Mouse (Mus musculus): ENCODE data around the gene Pym1. TPM values are rescaled to one million over a fixed set of nuclear protein-coding genes. Genes with fewer than 3 reads are reported as not detected.

Gene Pym1
- 43.5 and 48.1 TPM in 2 replicates for polyA plus RNA-seq (2014; fragmentation: Nextera tagmentation; extraction: Ambion mirVana)

DNA sequence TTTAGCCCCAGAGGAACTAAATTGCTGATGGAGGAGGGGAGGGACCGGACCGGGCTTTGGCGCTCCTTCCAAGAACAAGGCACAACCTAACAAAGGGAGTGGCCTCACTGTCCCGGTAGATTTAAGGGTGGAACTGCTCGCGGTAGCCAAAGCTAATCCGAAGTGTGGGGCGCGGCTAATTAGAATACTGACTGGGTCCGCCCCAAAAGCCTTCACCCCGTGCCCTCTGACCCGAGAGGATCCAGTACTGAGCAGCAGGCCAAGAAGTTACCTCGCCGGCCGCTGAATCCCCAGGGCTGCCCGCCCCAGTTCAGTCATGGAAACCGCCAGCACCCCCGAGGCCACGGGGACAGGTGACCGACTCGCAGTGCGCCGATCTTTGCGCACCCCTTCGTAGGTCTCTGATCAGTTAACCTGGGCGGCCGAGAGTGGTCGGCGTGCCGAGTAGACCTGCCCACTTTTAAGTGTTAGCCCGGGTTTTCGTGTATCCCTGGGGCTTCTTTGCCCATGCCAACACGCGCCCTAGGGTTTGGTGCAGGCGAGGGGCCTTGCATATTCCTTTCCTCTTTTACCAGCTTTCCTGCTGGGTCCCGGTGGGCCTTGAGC, at the start of gene Pym1:
Pym1 (plus strand) TSS at position 244 of the 606 bp plus-strand sequence.
- DNase-seq (ENCODE audit: low spot score, missing footprints) (no peak), ATAC-seq (ENCODE audit: low FRiP score) (peak; percentile 69)
- no peaks in the 10 kb centered on the region for H3K9me3 ChIP-seq (ENCODE audit: control insufficient read depth, low read length)
- no peaks in the 10 kb centered on the region for H3K36me3 ChIP-seq (ENCODE audit: control insufficient read depth, insufficient read depth, low read length)
- H3K27me3 ChIP-seq (ENCODE audit: control insufficient read depth, insufficient read depth, low read length): peaks cover 26% of the 10 kb centered on the region
- under 1% methylated on average over 36 of the region's 36 CpGs for WGBS
- H3K4me2 ChIP-seq: peak within 1 kb of the TSS; percentile 78
- peak within 1 kb of the TSS; percentile 83 for H3K27ac ChIP-seq (ENCODE audit: low read depth, low read length)
- H3K4me1 ChIP-seq (ENCODE audit: control insufficient read depth, insufficient read depth, low read length): peaks cover 14% of the 10 kb centered on the region; the same call in 1 of the 2 replicates
- H3K9ac ChIP-seq (ENCODE audit: low read length): peak within 1 kb of the TSS; percentile 86
- peak within 1 kb of the TSS; percentile 72 for H3K4me3 ChIP-seq (ENCODE audit: low read depth, low read length)

DNA sequence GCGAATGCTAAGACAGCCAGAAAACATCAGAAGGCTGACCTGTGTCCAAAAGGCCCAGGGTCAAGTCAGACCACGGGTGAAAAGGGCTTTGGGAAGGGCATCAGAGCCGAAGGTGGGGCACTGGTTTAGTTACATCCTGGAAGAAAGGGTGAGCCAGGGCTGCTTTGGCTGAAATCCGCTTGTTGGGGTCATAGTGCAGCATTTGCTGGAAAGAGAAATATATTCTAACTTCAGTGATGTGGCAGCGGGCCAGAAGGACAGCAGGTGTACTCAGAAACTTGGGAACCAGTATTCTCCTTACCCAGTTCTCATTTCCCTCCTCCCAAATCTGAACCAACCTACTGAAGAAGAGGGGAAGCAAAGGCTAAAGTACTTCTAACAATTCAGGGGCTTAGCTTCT, 48.7 kb upstream of the Pym1 start:
- H3K9me3 ChIP-seq (ENCODE audit: control insufficient read depth, low read length): no peaks in the 10 kb centered on the region
- H3K4me3 ChIP-seq (ENCODE audit: low read depth, low read length): no peak overlapping the region
- H3K27ac ChIP-seq (ENCODE audit: low read depth, low read length): no peak overlapping the region
- peaks cover 6% of the 10 kb centered on the region for H3K36me3 ChIP-seq (ENCODE audit: control insufficient read depth, insufficient read depth, low read length)
- no peak overlapping the region; the same call in 1 of the 2 replicates for H3K9ac ChIP-seq (ENCODE audit: low read length)
- DNase-seq (ENCODE audit: low spot score, missing footprints) (no peak), ATAC-seq (ENCODE audit: low FRiP score) (no peak)
- H3K27me3 ChIP-seq (ENCODE audit: control insufficient read depth, insufficient read depth, low read length): no peaks in the 10 kb centered on the region
- H3K4me1 ChIP-seq (ENCODE audit: control insufficient read depth, insufficient read depth, low read length): peaks cover 14% of the 10 kb centered on the region
- 86% methylated on average over 5 of the region's 5 CpGs for WGBS
- H3K4me2 ChIP-seq: no peak overlapping the region

DNA sequence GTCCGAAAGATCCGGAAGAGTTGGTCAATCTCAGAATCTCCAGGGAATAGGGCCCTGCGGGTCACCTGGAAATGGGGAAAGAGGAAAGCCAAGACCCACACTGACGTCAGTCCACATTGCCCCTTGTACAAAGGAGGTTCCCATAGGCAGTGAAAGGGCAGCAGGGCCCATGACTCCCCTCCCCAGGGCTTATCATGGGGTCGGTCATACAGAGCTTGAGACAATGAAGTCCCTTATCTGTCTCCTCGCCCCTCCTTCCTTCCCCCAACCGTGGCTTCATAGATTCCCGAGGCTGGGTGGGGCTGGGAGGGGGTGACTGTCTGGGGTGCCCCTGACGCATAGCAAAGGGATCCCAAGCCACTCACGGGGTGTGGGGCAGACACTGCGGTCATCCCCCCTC, 48.1 kb upstream of the Pym1 start:
- Histone ChIP-seq H3K9ac (ENCODE audit: low read length) (no peak overlapping the region), H3K27ac (ENCODE audit: low read depth, low read length) (no peak overlapping the region), H3K27me3 (ENCODE audit: control insufficient read depth, insufficient read depth, low read length) (no peaks in the 10 kb centered on the region), H3K9me3 (ENCODE audit: control insufficient read depth, low read length) (no peaks in the 10 kb centered on the region), H3K4me1 (ENCODE audit: control insufficient read depth, insufficient read depth, low read length) (peaks cover 14% of the 10 kb centered on the region), H3K4me3 (ENCODE audit: low read depth, low read length) (no peak overlapping the region), H3K4me2 (no peak overlapping the region), H3K36me3 (ENCODE audit: control insufficient read depth, insufficient read depth, low read length) (peaks cover 6% of the 10 kb centered on the region)
- 91% methylated on average over 11 of the region's 11 CpGs for WGBS
- DNase-seq (ENCODE audit: low spot score, missing footprints) (no peak), ATAC-seq (ENCODE audit: low FRiP score) (no peak)

DNA sequence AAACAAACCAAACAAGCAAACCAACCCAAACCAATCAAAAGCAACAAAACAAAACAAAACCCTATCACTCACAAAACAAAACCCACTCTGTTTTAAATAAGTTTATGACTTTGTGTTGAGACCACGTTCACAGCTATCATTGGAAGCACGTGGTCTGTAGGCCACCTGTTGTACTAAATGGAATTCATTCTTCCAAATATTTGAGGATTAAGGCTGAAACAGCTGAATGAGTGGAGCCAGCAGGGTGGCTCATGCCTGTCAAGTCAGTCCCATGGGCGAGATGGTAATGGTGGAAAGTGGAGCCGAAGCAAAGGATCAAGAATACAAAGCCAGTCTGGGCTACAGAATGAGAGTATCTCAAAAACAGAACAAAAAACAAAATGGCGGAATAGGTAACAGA, 47.0 kb upstream of the Pym1 start:
- Histone ChIP-seq H3K27me3 (ENCODE audit: control insufficient read depth, insufficient read depth, low read length) (no peaks in the 10 kb centered on the region), H3K4me3 (ENCODE audit: low read depth, low read length) (no peak overlapping the region), H3K9ac (ENCODE audit: low read length) (no peak overlapping the region), H3K4me2 (no peak overlapping the region), H3K9me3 (ENCODE audit: control insufficient read depth, low read length) (no peaks in the 10 kb centered on the region), H3K36me3 (ENCODE audit: control insufficient read depth, insufficient read depth, low read length) (peaks cover 6% of the 10 kb centered on the region), H3K4me1 (ENCODE audit: control insufficient read depth, insufficient read depth, low read length) (peaks cover 11% of the 10 kb centered on the region), H3K27ac (ENCODE audit: low read depth, low read length) (no peak overlapping the region)
- 85% methylated on average over 5 of the region's 5 CpGs for WGBS
- ATAC-seq (ENCODE audit: low FRiP score): no peak
- DNase-seq (ENCODE audit: low spot score, missing footprints): no peak

DNA sequence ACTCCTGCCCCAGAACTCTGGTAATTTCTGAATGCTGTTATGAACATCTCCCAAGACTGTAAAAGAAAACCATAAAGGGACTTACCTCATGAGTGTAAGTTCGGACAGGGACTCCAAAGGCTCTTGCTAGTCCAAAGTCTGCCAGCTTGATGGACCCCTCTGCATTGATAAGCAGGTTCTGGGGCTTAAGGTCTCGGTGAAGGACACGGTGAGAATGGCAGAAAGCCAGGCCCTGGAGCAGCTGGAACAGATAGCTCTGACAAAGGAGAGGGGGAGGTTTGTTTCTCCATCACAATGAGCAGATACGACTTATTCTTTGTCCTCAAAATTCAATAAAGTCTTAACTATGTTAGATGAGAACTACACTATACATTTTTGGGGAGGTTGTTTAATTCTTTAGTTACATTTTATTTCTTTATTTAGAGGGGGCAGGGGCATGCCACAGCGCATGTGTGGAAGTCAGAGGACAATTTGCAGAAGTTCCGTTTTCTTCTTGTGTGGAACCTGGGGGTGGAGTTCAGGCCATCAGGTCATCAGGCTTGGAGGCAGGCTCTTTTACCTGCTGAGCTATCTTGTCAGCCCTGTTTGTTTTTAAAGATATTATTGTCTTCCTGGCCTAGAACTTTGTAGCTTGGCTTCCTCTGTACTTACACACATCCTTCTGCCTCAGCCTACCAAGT, 45.2 kb upstream of the Pym1 start:
- ATAC-seq (ENCODE audit: low FRiP score): no peak
- Histone ChIP-seq H3K4me2 (no peak overlapping the region), H3K27ac (ENCODE audit: low read depth, low read length) (no peak overlapping the region), H3K4me1 (ENCODE audit: control insufficient read depth, insufficient read depth, low read length) (peaks cover 11% of the 10 kb centered on the region), H3K9ac (ENCODE audit: low read length) (no peak overlapping the region), H3K36me3 (ENCODE audit: control insufficient read depth, insufficient read depth, low read length) (peaks cover 6% of the 10 kb centered on the region), H3K4me3 (ENCODE audit: low read depth, low read length) (no peak overlapping the region), H3K9me3 (ENCODE audit: control insufficient read depth, low read length) (no peaks in the 10 kb centered on the region), H3K27me3 (ENCODE audit: control insufficient read depth, insufficient read depth, low read length) (no peaks in the 10 kb centered on the region)
- no peak for DNase-seq (ENCODE audit: low spot score, missing footprints)
- 86% methylated on average over 6 of the region's 6 CpGs for WGBS

DNA sequence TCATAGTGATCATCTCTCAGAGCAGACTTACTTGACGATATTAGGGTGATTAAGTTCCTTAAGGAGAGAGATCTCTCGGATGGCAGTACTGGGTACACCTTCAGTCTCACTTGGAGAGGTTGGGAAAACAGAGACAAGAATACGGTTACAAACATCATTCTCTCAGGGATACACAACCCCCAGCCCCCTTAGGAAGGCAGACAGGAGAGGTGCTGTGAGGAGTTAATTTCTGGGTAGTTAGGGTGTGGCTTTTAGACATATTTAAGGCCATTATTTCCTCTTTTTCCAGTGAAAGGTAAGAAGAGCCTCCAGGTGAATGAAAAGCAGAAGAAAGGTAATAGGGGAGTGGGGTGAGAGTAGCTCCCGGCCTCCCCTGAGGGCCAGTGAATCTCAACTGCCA, 43.8 kb upstream of the Pym1 start, which contains the start of gene Pmel:
Pmel (plus strand) TSS at position 301 of the 400 bp plus-strand sequence.
- Histone ChIP-seq H3K27me3 (ENCODE audit: control insufficient read depth, insufficient read depth, low read length) (no peaks in the 10 kb centered on the region), H3K9ac (ENCODE audit: low read length) (peak within 1 kb of the TSS; percentile 82), H3K27ac (ENCODE audit: low read depth, low read length) (peak within 1 kb of the TSS; percentile 81), H3K4me3 (ENCODE audit: low read depth, low read length) (peak within 1 kb of the TSS; percentile 81), H3K9me3 (ENCODE audit: control insufficient read depth, low read length) (no peaks in the 10 kb centered on the region), H3K36me3 (ENCODE audit: control insufficient read depth, insufficient read depth, low read length) (peaks cover 6% of the 10 kb centered on the region), H3K4me2 (peak within 1 kb of the TSS; percentile 59), H3K4me1 (ENCODE audit: control insufficient read depth, insufficient read depth, low read length) (peaks cover 11% of the 10 kb centered on the region)
- ATAC-seq (ENCODE audit: low FRiP score) (no peak), DNase-seq (ENCODE audit: low spot score, missing footprints) (no peak)
- WGBS: 32% methylated on average over 4 of the region's 4 CpGs

DNA sequence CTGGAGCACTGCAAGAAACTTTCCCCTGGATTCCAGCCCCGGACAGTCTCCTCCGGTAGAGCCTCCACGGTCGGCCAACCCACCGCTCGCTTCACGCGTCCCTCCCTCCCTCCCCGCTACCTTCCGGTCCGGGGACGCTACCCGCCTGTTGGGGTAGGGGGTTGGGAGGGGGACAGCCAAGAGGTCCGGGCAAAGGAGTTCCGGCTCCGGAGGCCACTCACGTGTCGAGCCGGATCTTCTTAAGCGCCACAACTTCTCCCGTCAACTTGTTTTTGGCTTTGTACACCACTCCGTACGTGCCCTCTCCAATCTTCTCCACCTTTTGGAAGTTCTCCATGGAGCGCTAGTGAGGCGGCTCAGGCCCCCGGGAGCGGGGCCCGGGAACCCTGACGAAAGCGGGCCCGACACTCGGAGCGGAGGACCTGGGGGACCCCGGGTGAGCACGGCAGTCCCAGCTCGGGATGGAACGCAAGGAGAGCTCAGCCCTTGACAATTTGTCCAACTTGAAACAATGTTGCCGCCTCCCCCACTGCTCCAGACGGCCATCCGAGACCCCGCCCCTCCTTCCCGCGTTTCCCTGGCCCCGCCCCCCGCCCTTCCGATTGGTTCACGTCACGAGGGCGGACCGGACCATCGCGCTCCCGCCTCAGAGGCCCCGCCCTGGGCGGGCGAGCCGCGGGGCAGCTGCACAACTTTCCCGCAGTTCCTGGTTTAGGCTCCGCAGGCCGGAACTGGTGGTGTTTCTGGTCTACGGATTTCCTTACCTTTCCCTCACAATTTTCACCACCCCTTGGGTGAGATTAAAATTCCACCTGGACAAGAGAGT, 43.0 kb upstream of the Pym1 start, which contains the start of gene Cdk2:
Cdk2 (minus strand) TSS at position 541 of the 826 bp plus-strand sequence.
- peak within 1 kb of the TSS; percentile 81 for H3K27ac ChIP-seq (ENCODE audit: low read depth, low read length)
- under 1% methylated on average over 62 of the region's 62 CpGs for WGBS
- peak within 1 kb of the TSS; percentile 59 for H3K4me2 ChIP-seq
- H3K4me3 ChIP-seq (ENCODE audit: low read depth, low read length): peak within 1 kb of the TSS; percentile 81
- H3K27me3 ChIP-seq (ENCODE audit: control insufficient read depth, insufficient read depth, low read length): no peaks in the 10 kb centered on the region
- H3K36me3 ChIP-seq (ENCODE audit: control insufficient read depth, insufficient read depth, low read length): peaks cover 6% of the 10 kb centered on the region; the same call in 1 of the 2 replicates
- peak within 1 kb of the TSS; percentile 82 for H3K9ac ChIP-seq (ENCODE audit: low read length)
- no peaks in the 10 kb centered on the region for H3K9me3 ChIP-seq (ENCODE audit: control insufficient read depth, low read length)
- ATAC-seq (ENCODE audit: low FRiP score): peak; percentile 96
- DNase-seq (ENCODE audit: low spot score, missing footprints): peak; percentile 99
- H3K4me1 ChIP-seq (ENCODE audit: control insufficient read depth, insufficient read depth, low read length): peaks cover 11% of the 10 kb centered on the region

DNA sequence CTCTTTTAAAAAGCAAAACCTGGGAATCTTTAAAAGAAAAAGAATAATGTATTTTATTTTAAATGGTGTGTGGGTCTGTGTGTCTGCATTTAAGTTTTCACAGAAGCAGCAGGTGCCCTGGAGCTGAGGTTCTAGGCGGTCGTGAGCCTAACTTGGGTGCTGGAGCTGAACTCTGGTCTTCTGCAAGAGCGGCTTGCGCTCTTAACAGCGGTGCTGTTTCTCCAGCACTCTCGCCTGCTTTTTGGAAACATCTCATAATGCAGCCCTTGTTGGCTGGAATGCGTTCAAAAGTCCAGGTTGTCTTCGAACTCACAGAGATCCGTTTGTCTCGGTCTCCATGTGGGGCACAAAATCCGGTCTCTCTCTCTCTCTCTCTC, 42.4 kb upstream of the Pym1 start:
- peaks cover 4% of the 10 kb centered on the region; the same call in 1 of the 2 replicates for H3K36me3 ChIP-seq (ENCODE audit: control insufficient read depth, insufficient read depth, low read length)
- H3K9ac ChIP-seq (ENCODE audit: low read length): peak overlapping the region; percentile 82
- peak; percentile 39 for ATAC-seq (ENCODE audit: low FRiP score)
- DNase-seq (ENCODE audit: low spot score, missing footprints): no peak
- WGBS: 13% methylated on average over 11 of the region's 11 CpGs
- H3K4me1 ChIP-seq (ENCODE audit: control insufficient read depth, insufficient read depth, low read length): peaks cover 11% of the 10 kb centered on the region
- H3K4me3 ChIP-seq (ENCODE audit: low read depth, low read length): peak overlapping the region; percentile 81
- peak overlapping the region; percentile 59 for H3K4me2 ChIP-seq
- peak overlapping the region; percentile 54; the same call in 1 of the 2 replicates for H3K27ac ChIP-seq (ENCODE audit: low read depth, low read length)
- no peaks in the 10 kb centered on the region for H3K27me3 ChIP-seq (ENCODE audit: control insufficient read depth, insufficient read depth, low read length)
- no peaks in the 10 kb centered on the region for H3K9me3 ChIP-seq (ENCODE audit: control insufficient read depth, low read length)
